In genomic region chr11:56827499-56827898, GRCm38 (mm10) we compare ENCODE assay signal across 21 mouse cellular contexts.
"Had no signal": no experiment of that assay in that cellular context is flagged by ENCODE, and none has a peak within 500 bp of the region (broad histone marks: within the 10 kb centered on the region; RNA-seq: fewer than 3 reads in every experiment).

No protein-coding gene starts in this region.

- H3K4me2 ChIP-seq: kidney, embryonic 15.5 days; limb, embryonic 15.5 days; liver, embryonic 11.5 days; lung, embryonic 14.5 days; neural tube, embryonic 13.5 days had no signal

- H3K27ac ChIP-seq: kidney, embryonic 15.5 days; limb, embryonic 15.5 days; liver, embryonic 14.5 days; macrophage; neural tube, embryonic 13.5 days; stomach, postnatal 0 days had no signal

- DNase-seq: kidney, adult 11 months; kidney, adult 8-10 months; kidney, postnatal 10 days; kidney, postnatal 36 days; layer of hippocampus, postnatal 36 days; liver, postnatal 0 days; lung, embryonic 14.5 days; right cerebral cortex, adult 18-20 months; right cerebral cortex, postnatal 14 days; right cerebral cortex, postnatal 4 days; thymus, adult 2 months; thymus, postnatal 14 days; thymus, postnatal 4 days had no signal

- H3K4me3 ChIP-seq: kidney, embryonic 15.5 days; limb, embryonic 15.5 days; neural tube, embryonic 13.5 days had no signal

- H3K9me3 ChIP-seq: kidney, embryonic 15.5 days; limb, embryonic 15.5 days; neural tube, embryonic 13.5 days had no signal

- H3K9ac ChIP-seq: kidney, embryonic 15.5 days; limb, embryonic 15.5 days; liver, embryonic 14.5 days; liver, postnatal 0 days; lung, embryonic 14.5 days; neural tube, embryonic 13.5 days had no signal

- H3K27me3 ChIP-seq: kidney, embryonic 15.5 days; limb, embryonic 15.5 days; neural tube, embryonic 13.5 days had no signal

- H3K4me1 ChIP-seq: kidney, embryonic 15.5 days; limb, embryonic 15.5 days; neural tube, embryonic 13.5 days had no signal

- H3K36me3 ChIP-seq: kidney, embryonic 15.5 days; limb, embryonic 15.5 days; neural tube, embryonic 13.5 days had no signal

- ATAC-seq: liver, postnatal 0 days; lung, postnatal 0 days had no signal
